Mouse (Mus musculus) brown adipose tissue, adult 24 weeks (tissue): ENCODE measurements around the gene Meltf. TPM values are rescaled to one million over a fixed set of nuclear protein-coding genes. Genes with fewer than 3 reads are reported as not detected.
"Not testable (repeated sequence)": the region's sequence is repeated elsewhere in the genome, so short reads cannot be mapped to it uniquely, and the experiment has no call there.

Source experiments
- H3K27ac ChIP-seq: fragments of 200-500 bp; replicated peaks from 2 replicates; pipeline ENCODE4 v1.5.1; 2012; ENCODE audit warnings: low read depth, mild to moderate bottlenecking, low read length
- H3K4me1 ChIP-seq: fragments of 200-500 bp; 2 replicates; pipeline ENCODE4 v1.6.1; 2012; ENCODE audit warnings: low read length, mixed read lengths; ENCODE audit not compliant: control insufficient read depth, insufficient read depth, insufficient read length
- H3K4me3 ChIP-seq: fragments of 200-500 bp; 2 replicates; pipeline ENCODE4 v1.5.1; 2012; ENCODE audit warnings: low read depth, mild to moderate bottlenecking, low read length, moderate library complexity; ENCODE audit not compliant: insufficient read depth
- polyA plus RNA-seq: library from polyadenylated mRNA; stranded (reverse); fragments of >200 nt; gene quantifications from 2 replicates; pipeline ENCODE4 v1.2.4, GENCODE M21; 2012; ENCODE audit not compliant: missing spikeins, insufficient read depth, insufficient read length

Gene Meltf
- polyA plus RNA-seq, 1 experiment: not detected

DNA sequence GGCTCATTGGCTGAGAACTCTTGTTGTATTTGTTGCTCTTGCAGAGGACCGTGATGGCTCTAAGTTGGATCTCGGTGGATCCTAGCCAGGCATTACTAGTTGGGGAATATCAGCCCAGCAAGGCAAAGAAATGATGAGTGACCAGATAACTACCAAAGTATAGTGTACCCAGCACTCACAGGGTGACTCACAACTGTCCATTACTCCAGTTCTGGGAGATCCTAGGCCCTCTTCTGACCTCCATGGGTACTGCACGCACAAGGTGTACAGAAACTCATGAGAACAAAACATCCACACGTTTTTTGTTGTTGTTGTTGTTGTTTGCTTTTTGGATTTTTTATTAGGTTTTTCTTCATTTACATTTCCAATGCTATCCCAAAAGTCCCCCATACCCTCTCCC is 58.0 kb downstream of the Meltf start:
- H3K27ac ChIP-seq: no peak overlapping the region
- H3K4me1 ChIP-seq: no peaks in the 10 kb centered on the region
- no peak overlapping the region for H3K4me3 ChIP-seq

DNA sequence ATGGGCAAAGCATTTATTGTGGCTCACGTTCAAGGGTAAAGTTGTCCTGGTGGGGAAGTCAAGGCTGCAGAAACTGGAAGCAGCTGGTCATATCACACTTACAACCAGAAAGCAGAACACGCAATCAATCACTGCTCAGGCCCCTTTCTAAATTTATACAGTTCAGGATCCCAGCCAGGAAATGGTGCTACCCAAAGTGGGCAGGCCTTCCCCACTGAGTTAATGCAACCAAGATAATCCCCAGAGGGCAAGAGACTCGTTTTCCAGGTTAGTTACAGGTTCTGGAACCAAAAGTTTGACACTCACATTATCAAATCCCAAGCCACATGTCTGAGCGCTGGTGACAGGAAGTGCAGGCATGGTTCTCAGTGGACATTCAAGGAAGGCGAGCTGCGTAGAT is 60.2 kb downstream of the Meltf start:
- no peak overlapping the region for H3K27ac ChIP-seq
- no peaks in the 10 kb centered on the region for H3K4me1 ChIP-seq
- no peak overlapping the region for H3K4me3 ChIP-seq

DNA sequence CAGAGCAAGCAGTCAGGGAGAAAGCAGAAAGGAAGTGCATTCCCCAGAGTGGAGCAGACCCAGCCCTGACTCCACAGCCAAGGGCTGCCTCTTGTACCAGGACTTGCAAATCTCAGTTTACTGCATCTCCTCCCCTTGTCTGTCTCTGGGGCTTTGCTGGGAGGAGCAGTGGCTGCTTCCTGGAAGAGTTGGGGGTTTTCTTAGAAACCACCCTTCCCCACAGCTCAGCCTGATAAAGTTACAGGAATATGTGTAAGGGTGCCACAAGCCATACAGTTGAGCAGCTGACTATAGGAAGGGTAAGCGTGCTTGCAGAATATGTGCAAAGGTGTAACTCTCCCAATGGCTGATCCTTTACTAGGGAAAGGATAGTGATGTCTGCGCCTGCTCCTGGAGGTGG is 62.0 kb downstream of the Meltf start:
- H3K4me1 ChIP-seq: no peaks in the 10 kb centered on the region; the same call in 1 of the 2 replicates
- no peak overlapping the region for H3K4me3 ChIP-seq
- H3K27ac ChIP-seq: no peak overlapping the region

DNA sequence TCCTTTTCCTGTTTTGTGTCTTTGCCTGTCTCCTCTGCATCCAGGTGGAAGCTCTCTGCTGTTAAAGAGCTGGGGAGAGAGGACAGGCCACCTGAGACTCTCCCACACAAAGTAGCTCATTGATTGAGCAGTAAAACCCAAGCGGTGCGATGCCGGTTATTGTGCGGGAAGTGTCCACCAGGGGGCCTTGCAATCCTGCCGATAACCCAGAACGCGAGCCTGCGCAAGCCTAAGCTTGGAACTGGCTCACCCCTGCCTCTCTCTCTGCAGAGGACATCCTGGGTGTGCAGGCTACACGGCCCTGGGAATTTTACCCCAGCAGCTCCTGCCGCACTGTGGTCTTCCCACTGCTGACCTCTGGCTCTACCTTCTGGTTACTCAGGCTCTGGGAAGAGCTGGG is 65.4 kb downstream of the Meltf start:
- no peak overlapping the region for H3K4me3 ChIP-seq
- peaks cover 4% of the 10 kb centered on the region for H3K4me1 ChIP-seq
- H3K27ac ChIP-seq: no peak overlapping the region

DNA sequence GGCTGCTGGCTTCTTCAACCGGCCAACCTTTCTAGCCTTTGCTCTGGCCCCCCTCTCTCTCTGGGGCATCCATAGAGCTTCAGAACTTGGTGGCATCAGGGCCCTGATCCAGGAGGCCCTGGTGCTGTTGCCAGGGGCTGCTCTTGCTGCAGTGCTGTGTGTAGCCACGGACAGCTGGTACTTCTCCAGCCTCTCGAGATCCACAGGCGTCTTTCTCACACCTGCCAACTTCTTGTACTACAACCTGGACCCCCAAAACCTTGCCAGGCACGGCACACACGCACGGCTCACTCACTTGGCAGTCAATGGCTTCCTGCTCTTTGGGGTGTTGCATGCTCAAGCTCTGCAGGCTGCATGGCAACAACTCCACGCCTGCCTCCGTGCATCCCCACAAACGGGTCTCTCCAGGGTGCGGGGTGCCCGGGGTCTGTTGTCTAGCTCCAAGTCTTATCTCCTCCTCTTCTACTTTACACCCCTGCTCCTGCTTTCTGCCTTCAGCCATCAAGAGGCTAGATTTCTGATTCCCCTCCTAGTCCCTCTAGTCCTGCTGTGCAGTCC is 66.2 kb downstream of the Meltf start:
- Histone ChIP-seq H3K27ac (no peak overlapping the region), H3K4me1 (peaks cover 4% of the 10 kb centered on the region), H3K4me3 (no peak overlapping the region)

- Histone ChIP-seq H3K4me1 (peaks cover 4% of the 10 kb centered on the region), H3K4me3 (no peak overlapping the region)
Observed at GRCm38 (mm10) chr16:31945372-31945771, 66.8 kb downstream of the Meltf start.

DNA sequence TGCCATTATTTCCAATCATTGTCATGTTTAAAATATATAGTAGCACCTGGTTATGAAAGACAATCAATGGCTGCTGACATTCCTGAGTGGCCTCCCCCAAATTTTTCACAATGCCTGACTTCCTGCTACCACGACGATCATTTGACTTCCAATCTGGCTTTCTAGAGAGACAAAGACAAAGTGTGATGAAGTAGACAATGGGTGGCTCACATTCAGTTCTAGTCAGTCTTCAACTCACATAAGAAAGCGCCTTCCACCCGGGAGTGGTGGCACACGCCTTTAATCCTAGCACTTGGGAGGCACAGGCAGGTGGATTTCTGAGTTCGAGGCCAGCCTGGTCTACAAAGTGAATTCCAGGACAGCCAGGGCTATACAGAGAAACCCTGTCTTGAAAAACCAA is 67.4 kb downstream of the Meltf start:
- not testable (repeated sequence) for H3K4me3 ChIP-seq, H3K27ac ChIP-seq, H3K4me1 ChIP-seq

More at GRCm38 (mm10) chr16:31945372-31945771, 66.8 kb downstream of the Meltf start:
- no peak overlapping the region for H3K27ac ChIP-seq

- Histone ChIP-seq H3K27ac (0 out of 2 replicates have a peak overlapping the region, but pooled peaks have one; percentile 86), H3K4me3 (peak overlapping the region; percentile 94), H3K4me1 (peaks cover 4% of the 10 kb centered on the region)
Observed at GRCm38 (mm10) chr16:31947333-31947732, 68.7 kb downstream of the Meltf start.

DNA sequence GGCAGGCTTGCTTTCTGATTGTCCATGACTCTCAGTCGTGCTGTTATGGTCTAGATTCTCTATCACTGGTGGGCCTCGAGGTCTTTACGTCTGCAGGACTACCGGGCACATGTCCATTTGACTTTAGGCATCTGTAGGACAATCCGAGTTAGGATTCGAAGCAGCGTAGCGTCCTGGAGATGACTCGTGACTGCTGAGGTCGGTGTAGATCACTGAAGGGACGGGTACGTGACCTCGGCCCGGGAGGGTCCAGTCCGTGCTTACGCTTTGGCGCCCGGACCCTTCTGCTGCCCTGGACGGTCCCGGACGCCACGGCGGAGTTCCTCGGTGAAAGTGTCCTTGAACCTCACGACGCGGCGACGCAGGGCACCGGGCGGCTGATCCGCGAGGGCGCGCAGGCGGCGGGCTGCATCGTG is 69.3 kb downstream of the Meltf start:
- peak overlapping the region; percentile 86 for H3K27ac ChIP-seq
- peaks cover 4% of the 10 kb centered on the region for H3K4me1 ChIP-seq

GRCm38 (mm10) chr16:31948345-31948774 is 69.8 kb downstream of the Meltf start, which contains the start of the genes 0610012G03Rik and Ncbp2:
TSS of gene 0610012G03Rik (minus strand) at chr16:31948494.
TSS of gene Ncbp2 (plus strand) at chr16:31948513.
- Histone ChIP-seq H3K4me1 (peaks cover 4% of the 10 kb centered on the region), H3K27ac (peak within 1 kb of the TSS; percentile 86), H3K4me3 (peak within 1 kb of the TSS; percentile 94)

More for the DNA sequence above, 69.3 kb downstream of the Meltf start:
- H3K4me3 ChIP-seq: peak overlapping the region; percentile 94

Other genes with a start within 250 kb of the Meltf start
- gene Dlg1, start 215.4 kb upstream of the Meltf start, polyA plus RNA-seq: 34.2 and 34.6 TPM in 2 replicates
- gene Pigz, start 55.0 kb downstream of the Meltf start, polyA plus RNA-seq: 1.1 TPM in 1 of 2 replicates, not detected in the other
- gene 0610012G03Rik, start 69.7 kb downstream of the Meltf start, polyA plus RNA-seq: 106 and 114 TPM in 2 replicates
- 67.8 and 91.6 TPM in 2 replicates for gene Ncbp2, start 69.7 kb downstream of the Meltf start, polyA plus RNA-seq
- 8.1 and 10.8 TPM in 2 replicates for gene Senp5, start 124.5 kb downstream of the Meltf start, polyA plus RNA-seq
- 23.1 and 24.3 TPM in 2 replicates for gene Pak2, start 200.5 kb downstream of the Meltf start, polyA plus RNA-seq
- gene Pigx, start 220.9 kb downstream of the Meltf start, polyA plus RNA-seq: 25.2 and 38.3 TPM in 2 replicates
- 13.5 and 14.1 TPM in 2 replicates for gene Cep19, start 221.0 kb downstream of the Meltf start, polyA plus RNA-seq